Mouse (Mus musculus): Measurements from ENCODE around the gene Atp11a.

Gene Atp11a

DNA sequence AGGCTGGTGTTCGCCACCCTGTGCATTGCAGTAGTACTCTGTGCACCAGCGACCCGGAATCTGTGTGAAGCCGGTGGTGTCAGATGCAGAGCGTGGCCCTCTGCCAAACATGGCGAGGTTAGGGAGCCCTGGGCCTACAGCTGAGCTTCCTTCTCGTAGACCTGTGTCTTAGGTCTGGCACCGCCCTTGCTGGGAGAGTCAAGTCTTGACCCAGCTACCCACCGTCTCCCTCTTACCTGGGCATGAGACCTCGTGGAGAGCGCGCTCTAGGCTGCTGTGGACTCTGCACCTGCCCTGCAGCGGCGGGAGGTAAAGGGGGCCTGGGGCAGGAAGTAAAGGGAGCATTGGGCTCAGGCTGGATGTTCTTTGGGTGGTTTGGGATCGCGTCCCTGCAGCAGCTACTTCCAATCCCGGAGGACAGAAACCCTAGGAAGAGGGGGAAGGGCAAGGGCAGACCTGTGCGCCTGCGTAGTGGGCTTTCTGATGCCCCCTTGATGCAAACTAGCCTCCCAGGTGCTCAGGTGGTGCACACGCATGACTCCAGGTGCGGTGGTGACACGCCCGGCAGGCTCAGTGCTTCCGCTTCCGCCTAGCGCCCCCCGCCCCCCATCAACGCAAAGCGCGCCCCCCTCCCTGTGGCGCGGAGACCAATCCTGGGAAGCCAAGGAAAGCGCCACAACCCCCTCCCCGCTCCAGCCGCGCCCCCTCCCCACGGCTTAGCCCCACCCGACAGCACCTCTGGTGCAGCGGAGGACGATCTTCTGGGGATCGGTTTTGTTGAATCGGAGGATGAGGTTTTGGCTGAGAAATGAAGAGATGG is 158.6 kb downstream of the Atp11a start:
- no peak for DNase-seq

DNA sequence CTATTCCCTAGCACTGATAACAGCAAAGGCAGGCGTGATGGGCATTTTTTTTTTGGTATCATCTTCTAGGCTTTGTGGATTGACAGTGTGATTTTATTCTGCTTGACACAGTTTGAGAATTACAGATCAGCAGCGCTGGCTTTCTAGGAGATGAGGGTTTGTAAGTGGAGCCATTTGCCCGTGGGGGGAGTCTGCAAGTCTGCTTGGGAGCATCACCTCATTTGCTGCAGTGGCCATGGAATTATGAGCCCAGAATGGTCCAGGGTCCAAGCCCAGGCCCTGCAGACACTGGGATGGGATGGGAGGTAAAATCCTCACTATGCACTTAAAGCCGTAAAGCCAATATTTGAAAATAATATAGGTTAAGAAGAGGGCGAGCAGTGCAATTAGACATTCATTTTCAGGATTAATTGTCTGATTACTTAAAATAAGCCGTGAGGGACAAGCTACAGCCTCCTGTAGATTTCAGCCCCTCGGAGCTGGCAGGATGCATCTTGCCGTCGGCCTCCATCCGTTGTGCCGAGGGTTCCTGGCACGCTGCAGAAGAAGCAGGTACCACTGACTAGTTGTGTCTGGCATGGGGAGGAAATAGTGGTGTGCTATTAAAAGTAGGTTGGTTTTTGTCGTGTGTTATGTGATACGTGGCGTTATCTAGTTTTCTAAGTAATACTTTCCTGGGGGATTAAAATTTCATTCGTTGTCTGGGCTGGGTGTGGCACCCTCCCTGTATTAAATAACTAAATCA is 159.5 kb downstream of the Atp11a start:
- no peak for DNase-seq

DNA sequence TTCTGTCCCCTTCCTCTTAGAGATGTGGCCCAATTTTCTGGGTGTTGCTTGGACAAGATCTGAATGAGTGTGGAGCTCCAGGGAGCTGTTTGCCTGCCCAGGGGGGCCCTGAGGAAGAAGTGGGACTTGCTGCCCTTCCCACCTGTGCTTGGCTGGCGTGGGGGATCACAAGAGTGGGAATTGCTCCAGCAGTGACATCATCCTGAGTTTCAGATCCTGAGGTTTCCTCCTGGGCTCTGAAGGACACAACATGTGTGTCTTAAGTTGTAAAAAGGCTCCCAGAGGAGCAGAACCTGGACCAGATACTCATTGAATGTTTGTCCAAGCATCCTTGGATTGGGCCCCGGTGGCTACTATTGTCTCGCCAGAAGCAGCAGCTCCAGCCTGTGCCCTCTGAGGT is 160.2 kb downstream of the Atp11a start:
- no peak for DNase-seq

DNA sequence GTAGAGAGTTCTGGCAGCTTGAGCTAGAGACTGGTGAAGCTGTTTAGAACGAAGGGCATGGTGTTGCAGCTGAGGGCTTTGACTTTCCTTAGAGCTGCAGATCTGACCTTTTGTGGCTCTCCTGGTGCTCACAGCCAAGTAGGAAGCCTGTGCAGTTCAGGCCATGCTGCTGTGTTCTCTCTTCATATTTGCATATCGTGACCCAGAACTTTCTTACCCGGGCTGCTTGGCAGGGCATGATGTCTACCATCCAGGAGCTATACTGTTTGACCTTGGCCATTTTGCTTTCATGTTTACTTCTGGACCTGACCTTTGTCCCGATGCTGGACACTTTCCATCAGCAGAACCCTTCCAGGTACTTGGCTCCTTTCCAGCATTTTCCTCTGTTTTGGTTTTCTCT is 161.0 kb downstream of the Atp11a start:
- peak; percentile 73 for DNase-seq
